Mouse (Mus musculus) lung, embryonic 16.5 days (tissue): Measurements from ENCODE around the gene Cacna1c. TPM values are rescaled to one million over a fixed set of nuclear protein-coding genes. Genes with fewer than 3 reads are reported as not detected.

ENCODE experiments used
- ATAC-seq: fragments of 200-750 bp; cut with Nextera tagmentation; 2 replicates; pipeline ENCODE4 v1.8.0; 2017; ENCODE audit warnings: low read depth, mild to moderate bottlenecking, moderate library complexity
- H3K27ac ChIP-seq: fragments of 300-500 bp; sonication (generic); 2 replicates; pipeline ENCODE4 v1.5.1; 2014; ENCODE audit warnings: mild to moderate bottlenecking, control low read depth, low read length
- H3K27me3 ChIP-seq: fragments of 300-500 bp; sonication (generic); 2 replicates; pipeline ENCODE4 v1.6.1; 2014; ENCODE audit warnings: low read depth, low read length, mixed read lengths; ENCODE audit not compliant: control insufficient read depth, insufficient read depth
- H3K36me3 ChIP-seq: fragments of 300-500 bp; sonication (generic); 2 replicates; pipeline ENCODE4 v1.6.1; 2014; ENCODE audit warnings: low read length; ENCODE audit not compliant: control insufficient read depth, insufficient read depth
- H3K4me1 ChIP-seq: fragments of 300-500 bp; sonication (generic); replicated peaks from 2 replicates; pipeline ENCODE4 v1.6.1; 2014; ENCODE audit warnings: low read length, mixed read lengths; ENCODE audit not compliant: control insufficient read depth, insufficient read depth
- H3K4me2 ChIP-seq: fragments of 300-500 bp; sonication (generic); 2 replicates; pipeline ENCODE4 v1.6.1; 2014; ENCODE audit warnings: low read depth, low read length, control low read depth
- H3K4me3 ChIP-seq: fragments of 300-500 bp; sonication (generic); 2 replicates; pipeline ENCODE4 v1.5.1; 2014; ENCODE audit warnings: mild to moderate bottlenecking, low read length, control low read depth
- H3K9ac ChIP-seq: fragments of 300-500 bp; sonication (generic); 2 replicates; pipeline ENCODE4 v1.6.1; 2014; ENCODE audit warnings: low read length, control low read depth
- H3K9me3 ChIP-seq: fragments of 300-500 bp; sonication (generic); 2 replicates; pipeline ENCODE4 v1.6.1; 2016; ENCODE audit warnings: low read length; ENCODE audit not compliant: control insufficient read depth
- WGBS: fragments of 180-500 bp; shearing (Covaris S2); extraction: QIAGEN DNeasy Blood & Tissue Kit; methylation state at CpG from one replicate; pipeline ENCODE4 v1.1.7; 2014; 5-methylcytosine and 5-hydroxymethylcytosine counted together
- polyA plus RNA-seq: library from polyadenylated mRNA; unstranded; fragments of >200 nt; fragmentation: Nextera tagmentation; extraction: Ambion mirVana; gene quantifications from 2 replicates; pipeline ENCODE4 v1.2.1, GENCODE M21; 2015

Gene Cacna1c
- polyA plus RNA-seq, 1 experiment from 2014 or later, result 5.8 TPM

GRCm38 (mm10) chr6:118889441-118889840, 306.8 kb downstream of the Cacna1c start:
- no peaks in the 10 kb centered on the region for H3K4me1 ChIP-seq
- 70% methylated on average over 4 of the region's 4 CpGs for WGBS
- no peaks in the 10 kb centered on the region for H3K27me3 ChIP-seq
- H3K4me3 ChIP-seq, result no peak overlapping the region
- H3K4me2 ChIP-seq, result no peak overlapping the region
- H3K36me3 ChIP-seq, result no peaks in the 10 kb centered on the region
- no peak for ATAC-seq
- H3K9ac ChIP-seq, result no peak overlapping the region
- H3K9me3 ChIP-seq, result no peaks in the 10 kb centered on the region
- no peak overlapping the region for H3K27ac ChIP-seq

- Histone ChIP-seq H3K9ac (no peak overlapping the region), H3K36me3 (no peaks in the 10 kb centered on the region), H3K9me3 (no peaks in the 10 kb centered on the region), H3K4me1 (no peaks in the 10 kb centered on the region), H3K4me2 (no peak overlapping the region), H3K4me3 (no peak overlapping the region), H3K27ac (no peak overlapping the region), H3K27me3 (no peaks in the 10 kb centered on the region)
- ATAC-seq, result no peak
- whole genome bisulfite sequencing, result 61% methylated on average over 8 of the region's 8 CpGs
These were observed 309.2 kb downstream of the Cacna1c start for GRCm38 (mm10) chr6:118887032-118887431.

- H3K36me3 ChIP-seq, result no peaks in the 10 kb centered on the region
- H3K9me3 ChIP-seq, result no peaks in the 10 kb centered on the region
- no peak overlapping the region for H3K4me3 ChIP-seq
- H3K4me2 ChIP-seq, result no peak overlapping the region
- H3K27me3 ChIP-seq, result no peaks in the 10 kb centered on the region
- no peak overlapping the region for H3K9ac ChIP-seq
- no peak for ATAC-seq
- 53% methylated on average over 1 of the region's 1 CpGs for WGBS
- H3K4me1 ChIP-seq, result no peaks in the 10 kb centered on the region
- H3K27ac ChIP-seq, result no peak overlapping the region
These were observed 311.3 kb downstream of the Cacna1c start for GRCm38 (mm10) chr6:118884961-118885360.

- H3K9ac ChIP-seq, result no peak overlapping the region
- H3K9me3 ChIP-seq, result no peaks in the 10 kb centered on the region
- no peak overlapping the region for H3K27ac ChIP-seq
- no peaks in the 10 kb centered on the region for H3K36me3 ChIP-seq
- H3K4me2 ChIP-seq, result no peak overlapping the region
- H3K27me3 ChIP-seq, result no peaks in the 10 kb centered on the region
- H3K4me1 ChIP-seq, result no peaks in the 10 kb centered on the region
- no peak for ATAC-seq
- 74% methylated on average over 8 of the region's 8 CpGs for WGBS
- no peak overlapping the region for H3K4me3 ChIP-seq
These were observed 312.1 kb downstream of the Cacna1c start for GRCm38 (mm10) chr6:118884073-118884551.

- no peak overlapping the region for H3K27ac ChIP-seq
- H3K4me2 ChIP-seq, result no peak overlapping the region
- no peaks in the 10 kb centered on the region for H3K27me3 ChIP-seq
- no peaks in the 10 kb centered on the region for H3K9me3 ChIP-seq
- no peaks in the 10 kb centered on the region for H3K36me3 ChIP-seq
- ATAC-seq, result no peak
- WGBS, result 32% methylated on average over 2 of the region's 2 CpGs
- H3K4me1 ChIP-seq, result 0 out of 2 replicates have a peak, but pooled peaks cover 3% of the 10 kb centered on the region
- H3K4me3 ChIP-seq, result no peak overlapping the region
- no peak overlapping the region for H3K9ac ChIP-seq
These were observed 320.0 kb downstream of the Cacna1c start for GRCm38 (mm10) chr6:118876204-118876603.

GRCm38 (mm10) chr6:118870241-118870841, 325.9 kb downstream of the Cacna1c start:
- 61% methylated on average over 7 of the region's 7 CpGs for WGBS
- Histone ChIP-seq H3K36me3 (no peaks in the 10 kb centered on the region), H3K27ac (no peak overlapping the region), H3K4me2 (no peak overlapping the region), H3K27me3 (no peaks in the 10 kb centered on the region), H3K4me3 (no peak overlapping the region), H3K4me1 (peaks cover 3% of the 10 kb centered on the region; the same call in 1 of the 2 replicates), H3K9ac (no peak overlapping the region), H3K9me3 (no peaks in the 10 kb centered on the region)
- ATAC-seq, result no peak

- Histone ChIP-seq H3K4me2 (no peak overlapping the region), H3K9me3 (no peaks in the 10 kb centered on the region), H3K36me3 (no peaks in the 10 kb centered on the region), H3K9ac (no peak overlapping the region), H3K27me3 (no peaks in the 10 kb centered on the region), H3K4me1 (no peaks in the 10 kb centered on the region; the same call in 1 of the 2 replicates), H3K27ac (no peak overlapping the region), H3K4me3 (no peak overlapping the region)
- 86% methylated on average over 7 of the region's 7 CpGs for WGBS
- no peak for ATAC-seq
These were observed 328.8 kb downstream of the Cacna1c start for GRCm38 (mm10) chr6:118867384-118867783.

GRCm38 (mm10) chr6:118866889-118867288, 329.3 kb downstream of the Cacna1c start:
- no peak overlapping the region for H3K4me2 ChIP-seq
- no peak for ATAC-seq
- no peaks in the 10 kb centered on the region for H3K9me3 ChIP-seq
- H3K4me3 ChIP-seq, result no peak overlapping the region
- no peaks in the 10 kb centered on the region for H3K36me3 ChIP-seq
- H3K27me3 ChIP-seq, result no peaks in the 10 kb centered on the region
- no peak overlapping the region for H3K9ac ChIP-seq
- H3K27ac ChIP-seq, result no peak overlapping the region
- no peaks in the 10 kb centered on the region; the same call in 1 of the 2 replicates for H3K4me1 ChIP-seq
- WGBS, result 70% methylated on average over 3 of the region's 3 CpGs

GRCm38 (mm10) chr6:118865777-118866380, 330.3 kb downstream of the Cacna1c start:
- 66% methylated on average over 5 of the region's 5 CpGs for WGBS
- H3K4me1 ChIP-seq, result no peaks in the 10 kb centered on the region; the same call in 1 of the 2 replicates
- ATAC-seq, result no peak

More at GRCm38 (mm10) chr6:118865777-118866380, 330.3 kb downstream of the Cacna1c start:
- no peak overlapping the region for H3K4me2 ChIP-seq
- H3K36me3 ChIP-seq, result no peaks in the 10 kb centered on the region
- H3K9me3 ChIP-seq, result no peaks in the 10 kb centered on the region
- H3K27ac ChIP-seq, result no peak overlapping the region
- H3K27me3 ChIP-seq, result no peaks in the 10 kb centered on the region
- H3K9ac ChIP-seq, result no peak overlapping the region
- no peak overlapping the region for H3K4me3 ChIP-seq
